Mouse (Mus musculus): ENCODE results near the gene Bap1. TPM values are rescaled to one million over a fixed set of nuclear protein-coding genes. Genes with fewer than 3 reads are reported as not detected.

Gene Bap1
- total RNA-seq, 2 experiments from 2014 or later, result 46.7 to 48.0 TPM

DNA sequence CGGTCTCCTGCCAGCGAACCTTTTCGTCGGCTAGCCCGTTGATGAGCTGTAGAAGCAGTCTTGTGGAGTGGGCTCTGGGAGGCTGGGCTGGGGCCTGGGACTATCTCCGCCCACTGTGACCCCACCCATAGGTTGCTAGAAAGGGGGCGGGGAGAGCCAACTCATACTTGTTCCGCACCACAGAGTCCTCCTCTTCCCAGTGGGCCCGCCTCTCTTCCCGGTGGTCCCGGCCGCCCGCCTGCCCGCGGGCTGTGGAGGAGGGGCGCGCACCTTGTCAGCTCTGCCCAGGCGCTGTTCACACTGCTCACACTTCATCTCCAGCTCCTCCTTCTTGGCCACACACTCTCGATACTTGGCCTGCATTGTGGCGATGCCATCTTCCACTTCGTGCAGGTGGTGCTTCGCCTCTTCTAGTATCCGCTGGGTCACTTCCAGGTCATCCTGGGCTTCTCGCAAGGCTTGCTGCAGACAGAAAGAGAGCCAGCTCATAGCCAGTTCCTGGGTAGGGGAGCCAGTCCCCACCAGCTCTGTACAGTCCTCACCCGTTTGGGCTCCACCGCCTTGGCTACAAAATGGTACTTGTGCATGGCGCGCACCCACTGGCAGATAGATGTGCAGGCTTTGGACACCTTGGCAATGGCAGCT is 18.3 kb downstream of the Bap1 start:
- Histone ChIP-seq H3K27ac (no peak overlapping the region), H3K4me3 (peak overlapping the region; percentile 51)
- intact Hi-C loops (cut with DNase I), result loop anchor here (5.0 kb wide), 1 partner anchor 63 kb away; no protein-coding TSS in a partner anchor
- peak; percentile 31 for DNase-seq
- no peak for TF ChIP-seq CTCF (IDR thresholded peaks at IDR 0.05)

DNA sequence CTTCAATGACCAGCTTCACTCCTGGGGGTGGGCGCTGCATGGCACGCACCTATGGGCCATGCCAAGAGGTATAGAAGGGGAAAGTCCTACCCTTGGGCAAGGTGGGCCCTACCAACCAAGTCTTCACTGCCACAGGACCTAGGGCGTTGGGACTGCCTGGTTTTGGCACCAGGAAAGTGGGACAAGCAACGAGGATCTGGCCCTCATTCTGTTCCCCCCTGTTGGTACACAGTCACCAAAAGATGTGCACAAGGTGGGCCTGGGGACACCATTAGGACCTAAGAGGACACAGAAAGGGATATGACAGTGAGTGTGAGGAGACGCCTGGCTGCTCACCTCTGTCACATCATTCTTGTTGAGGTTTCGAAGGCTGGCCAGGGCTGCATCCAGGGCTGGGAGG is 19.9 kb downstream of the Bap1 start:
- Histone ChIP-seq H3K4me3 (no peak overlapping the region), H3K27ac (no peak overlapping the region)
- no peak for DNase-seq
- intact Hi-C loops (cut with DNase I), result loop anchor here (5.0 kb wide), 1 partner anchor 61 kb away; no protein-coding TSS in a partner anchor
- no peak for TF ChIP-seq CTCF (IDR thresholded peaks at IDR 0.05)

DNA sequence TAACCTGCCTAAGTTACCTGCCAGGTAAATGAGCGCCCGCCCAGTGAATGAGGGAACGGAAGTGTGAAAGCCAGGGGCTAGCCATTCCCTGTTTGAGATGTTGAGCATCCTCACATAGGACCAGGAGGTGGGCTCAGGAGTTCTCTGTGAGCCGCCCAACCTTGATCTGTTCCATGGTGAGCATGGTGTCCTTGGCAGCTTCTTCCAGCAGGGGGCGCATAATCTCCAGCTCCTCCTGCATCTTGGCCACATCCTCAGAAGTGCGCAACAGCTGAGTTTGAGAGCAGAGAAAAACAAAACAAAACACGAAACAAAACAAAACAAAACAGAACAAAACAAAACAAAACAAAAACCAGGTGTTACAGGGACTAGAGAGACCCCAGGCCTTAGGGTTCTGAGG is 20.9 kb downstream of the Bap1 start:
- TF ChIP-seq CTCF (IDR thresholded peaks at IDR 0.05), result peak; percentile 88
- Histone ChIP-seq H3K27ac (no peak overlapping the region), H3K4me3 (no peak overlapping the region)
- DNase-seq, result peak; percentile 83
- intact Hi-C loops (cut with DNase I), result loop anchor here (1.0 to 5.0 kb wide), 2 partner anchors 60 to 199 kb away; no protein-coding TSS in a partner anchor

DNA sequence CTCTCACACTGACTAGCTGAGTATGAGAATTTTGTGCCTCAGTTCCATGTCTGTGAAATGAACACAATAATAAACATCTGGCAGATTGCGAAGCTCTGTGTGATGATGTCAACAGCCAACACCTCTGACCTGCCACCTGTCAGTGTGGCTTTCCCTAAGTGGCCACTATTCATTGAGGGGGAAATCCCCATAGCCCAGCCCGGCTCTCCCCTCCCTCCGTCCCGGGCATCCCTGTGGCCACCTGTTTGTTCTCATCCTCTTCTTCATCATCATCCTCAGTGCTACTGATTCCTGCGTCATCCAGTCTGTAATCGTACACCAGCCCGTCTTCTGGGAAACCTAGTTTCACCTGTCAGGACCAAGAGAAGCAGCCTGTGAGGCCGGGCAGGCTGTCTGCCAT is 34.5 kb downstream of the Bap1 start:
- no peak for DNase-seq
- intact Hi-C loops (cut with DNase I), result no loop called here
- no peak for TF ChIP-seq CTCF (IDR thresholded peaks at IDR 0.05)
- Histone ChIP-seq H3K27ac (no peak overlapping the region), H3K4me3 (no peak overlapping the region)

Other genes starting within 250 kb of the Bap1 start
- 100 to 1,000 TPM; 129 to 130 TPM for gene Spcs1, start 249.8 kb upstream of the Bap1 start, total RNA-seq (2021)
- gene Pbrm1, start 232.3 kb upstream of the Bap1 start, total RNA-seq (2021), result 10 to 100 TPM; 45.3 to 49.8 TPM
- 10 to 100 TPM; 28.4 to 33.4 TPM for gene Gnl3, start 232.3 kb upstream of the Bap1 start, total RNA-seq (2021)
- gene Smim4, start 122.5 kb upstream of the Bap1 start, total RNA-seq (2021), result 10 to 100 TPM; 33.4 to 36.1 TPM
- 1 to 10 TPM; 1.2 to 1.7 TPM for gene Nt5dc2, start 120.4 kb upstream of the Bap1 start, total RNA-seq (2021)
- 10 to 100 TPM; 14.0 to 16.5 TPM for gene Stab1, start 82.8 kb upstream of the Bap1 start, total RNA-seq (2021)
- 1,000 to 10,000 TPM in 1 of 2 experiments, 100 to 1,000 TPM in 1; 386 to 1,185 TPM for gene Tnnc1, start 43.1 kb upstream of the Bap1 start, total RNA-seq (2021)
- 10 to 100 TPM; 60.8 to 70.3 TPM for gene Nisch, start 34.5 kb upstream of the Bap1 start, total RNA-seq (2021)
- 1 to 10 TPM; 7.0 to 8.3 TPM for gene Sema3g, start 33.6 kb upstream of the Bap1 start, total RNA-seq (2021)
- 1 to 10 TPM; 7.3 to 8.9 TPM for gene Phf7, start 133 bp upstream of the Bap1 start, total RNA-seq (2021)
- gene Dnah1, start 72.4 kb downstream of the Bap1 start, total RNA-seq (2021), result under 1 TPM; 0.03 to 0.08 TPM
- 10 to 100 TPM; 29.4 to 33.6 TPM for gene Capn7, start 85.2 kb downstream of the Bap1 start, total RNA-seq (2021)
- 10 to 100 TPM; 55.1 to 58.5 TPM for gene Sh3bp5, start 184.6 kb downstream of the Bap1 start, total RNA-seq (2021)
- gene Eaf1, start 242.9 kb downstream of the Bap1 start, total RNA-seq (2021), result 10 to 100 TPM in 1 of 2 experiments, 1 to 10 TPM in 1; 7.1 to 11.5 TPM
- gene Mettl6, start 243.6 kb downstream of the Bap1 start, total RNA-seq (2021), result 1 to 10 TPM; 9.5 to 9.8 TPM

Measured in gastrocnemius, adult 2 months (tissue).